In the genomic region with DNA sequence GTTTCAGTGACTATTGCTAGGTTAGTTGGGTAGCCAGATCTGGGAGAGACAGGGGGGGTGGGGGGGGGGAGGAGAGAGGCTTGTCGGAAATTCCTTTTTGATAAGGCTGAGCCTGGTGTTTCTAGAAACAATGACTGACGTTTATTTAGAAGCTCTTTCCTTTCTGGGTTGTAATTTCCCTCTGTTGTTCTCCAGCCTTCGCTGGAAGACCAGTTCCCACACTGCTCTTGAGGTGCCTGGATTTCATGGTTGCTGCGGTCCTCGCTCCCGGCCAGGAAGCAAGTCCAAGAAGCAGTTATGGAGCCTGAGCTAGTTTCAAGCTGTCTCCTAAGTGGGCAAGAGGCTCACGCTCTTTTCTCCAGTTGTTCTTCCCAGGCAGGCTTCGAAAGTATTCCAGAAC, we compare ENCODE assay signal across 9 mouse cellular contexts. TPM values are rescaled to one million over a fixed set of nuclear protein-coding genes. Genes with fewer than 3 reads are reported as not detected.
DNase-seq lines count a peak whose midpoint lies in the region; ATAC-seq and TF ChIP-seq lines count a peak whose summit lies in the region.
"Had no signal": no experiment of that assay in that cellular context is flagged by ENCODE, and none has a peak within 500 bp of the region (broad histone marks: within the 10 kb centered on the region; RNA-seq: fewer than 3 reads in every experiment).

No protein-coding gene starts in this region.

- 0 out of 2 replicates have a peak overlapping the region, but pooled peaks have one; percentile 70 for H3K4me2 ChIP-seq in hindbrain, embryonic 13.5 days
- H3K4me2 ChIP-seq in lung, embryonic 16.5 days (ENCODE audit: low read depth, low read length): peak overlapping the region; percentile 98
- peak overlapping the region; percentile 97; the same call in 1 of the 2 replicates for H3K4me2 ChIP-seq in stomach, embryonic 16.5 days (ENCODE audit: low read depth, low read length)
- no peak overlapping the region for H3K4me2 ChIP-seq in kidney, embryonic 14.5 days (replicated peaks; ENCODE audit: low read depth, low read length)

- H3K36me3 ChIP-seq in spleen, adult 2 months (ENCODE audit: control insufficient read depth, insufficient read depth, low read length): no peaks in the 10 kb centered on the region
- no peaks in the 10 kb centered on the region for H3K36me3 ChIP-seq in hindbrain, embryonic 13.5 days
- no peaks in the 10 kb centered on the region for H3K36me3 ChIP-seq in lung, embryonic 16.5 days (ENCODE audit: control insufficient read depth, insufficient read depth, low read length)
- no peaks in the 10 kb centered on the region for H3K36me3 ChIP-seq in stomach, embryonic 16.5 days (ENCODE audit: control insufficient read depth, insufficient read depth, low read length)
- no peaks in the 10 kb centered on the region for H3K36me3 ChIP-seq in kidney, embryonic 14.5 days (ENCODE audit: control insufficient read depth, insufficient read depth, low read length)

- H3K9ac ChIP-seq in hindbrain, embryonic 13.5 days: no peak overlapping the region
- peak overlapping the region; percentile 71 for H3K9ac ChIP-seq in lung, embryonic 16.5 days (ENCODE audit: low read length)
- H3K9ac ChIP-seq in stomach, embryonic 16.5 days (ENCODE audit: low read length): no peak overlapping the region
- no peak overlapping the region for H3K9ac ChIP-seq in kidney, embryonic 14.5 days (ENCODE audit: low read depth, low read length)

- 55% methylated on average over 8 of the region's 8 CpGs for WGBS in spleen, adult 2 months
- 44% methylated on average over 8 of the region's 8 CpGs for WGBS in hindbrain, embryonic 13.5 days
- 30% methylated on average over 8 of the region's 8 CpGs for WGBS in lung, embryonic 16.5 days
- 39% methylated on average over 8 of the region's 8 CpGs for WGBS in stomach, embryonic 16.5 days
- 44% methylated on average over 8 of the region's 8 CpGs for WGBS in kidney, embryonic 14.5 days

- peak overlapping the region; percentile 33; the same call in 1 of the 2 replicates for H3K27ac ChIP-seq in spleen, adult 2 months (ENCODE audit: insufficient read depth, low read length)
- H3K27ac ChIP-seq in hindbrain, embryonic 13.5 days: no peak overlapping the region
- H3K27ac ChIP-seq in lung, embryonic 16.5 days (ENCODE audit: low read length): peak overlapping the region; percentile 65
- no peak overlapping the region for H3K27ac ChIP-seq in stomach, embryonic 16.5 days (ENCODE audit: low read length)
- H3K27ac ChIP-seq in kidney, embryonic 14.5 days (ENCODE audit: low read depth, low read length): no peak overlapping the region

- DNase-seq in spleen, adult 2 months (ENCODE audit: low read depth in 1 of 2, low spot score in 2 of 2): no peak
- DNase-seq in spleen, postnatal 4 days (ENCODE audit: low spot score in 2 of 2): no peak
- no peak for DNase-seq in layer of hippocampus, postnatal 10 days (ENCODE audit: low spot score in 2 of 2)
- no peak for DNase-seq in natural killer cell, adult 2 months (ENCODE audit: low spot score in 2 of 2)

- no peak for TF ChIP-seq POLR2A in spleen, adult 2 months (IDR thresholded peaks at IDR 0.05; ENCODE audit: low read depth, low read length)

- no peak for TF ChIP-seq CTCF in spleen, adult 2 months (IDR thresholded peaks at IDR 0.05; ENCODE audit: extremely low read depth, insufficient read depth, insufficient read length, insufficient replicate concordance)

- H3K9me3 ChIP-seq in hindbrain, embryonic 13.5 days: 0 out of 2 replicates have a peak, but pooled peaks cover 10% of the 10 kb centered on the region
- peaks cover 4% of the 10 kb centered on the region; the same call in 1 of the 2 replicates for H3K9me3 ChIP-seq in lung, embryonic 16.5 days (ENCODE audit: control insufficient read depth, low read length)
- no peaks in the 10 kb centered on the region for H3K9me3 ChIP-seq in stomach, embryonic 16.5 days (replicated peaks; ENCODE audit: control insufficient read depth, low read length)
- peaks cover 8% of the 10 kb centered on the region; the same call in 1 of the 2 replicates for H3K9me3 ChIP-seq in kidney, embryonic 14.5 days (ENCODE audit: control insufficient read depth, low read length)

- H3K27me3 ChIP-seq in spleen, adult 2 months (ENCODE audit: control insufficient read depth, insufficient read depth, low read length): peaks cover 30% of the 10 kb centered on the region
- peaks cover 66% of the 10 kb centered on the region for H3K27me3 ChIP-seq in hindbrain, embryonic 13.5 days
- H3K27me3 ChIP-seq in lung, embryonic 16.5 days (ENCODE audit: control insufficient read depth, insufficient read depth, low read depth, low read length): peaks cover 35% of the 10 kb centered on the region
- peaks cover 45% of the 10 kb centered on the region for H3K27me3 ChIP-seq in stomach, embryonic 16.5 days (ENCODE audit: control insufficient read depth, insufficient read depth, low read length)
- peaks cover 49% of the 10 kb centered on the region for H3K27me3 ChIP-seq in kidney, embryonic 14.5 days (ENCODE audit: control insufficient read depth, insufficient read depth, low read length)

- H3K4me1 ChIP-seq in spleen, adult 2 months (ENCODE audit: control insufficient read depth, insufficient read depth, insufficient read length): peaks cover 16% of the 10 kb centered on the region
- peaks cover 43% of the 10 kb centered on the region for H3K4me1 ChIP-seq in hindbrain, embryonic 13.5 days (replicated peaks)
- peaks cover 18% of the 10 kb centered on the region; the same call in 1 of the 2 replicates for H3K4me1 ChIP-seq in lung, embryonic 16.5 days (replicated peaks; ENCODE audit: control insufficient read depth, insufficient read depth, low read length)
- H3K4me1 ChIP-seq in stomach, embryonic 16.5 days (ENCODE audit: control insufficient read depth, insufficient read depth, low read length): peaks cover 11% of the 10 kb centered on the region
- peaks cover 12% of the 10 kb centered on the region; the same call in 1 of the 2 replicates for H3K4me1 ChIP-seq in kidney, embryonic 14.5 days (ENCODE audit: control insufficient read depth, insufficient read depth, low read length)

- ATAC-seq in hindbrain, embryonic 13.5 days (ENCODE audit: low FRiP score): no peak
- ATAC-seq in lung, embryonic 16.5 days (ENCODE audit: low read depth): no peak
- no peak for ATAC-seq in stomach, embryonic 16.5 days (ENCODE audit: insufficient read depth, low FRiP score)
- ATAC-seq in kidney, embryonic 14.5 days (ENCODE audit: low FRiP score, low TSS enrichment): no peak

- H3K4me3 ChIP-seq in spleen, adult 2 months (ENCODE audit: extremely low read depth, insufficient read depth, insufficient read length): no peak overlapping the region
- no peak overlapping the region for H3K4me3 ChIP-seq in hindbrain, embryonic 13.5 days
- peak overlapping the region; percentile 63 for H3K4me3 ChIP-seq in lung, embryonic 16.5 days (ENCODE audit: low read length)
- H3K4me3 ChIP-seq in stomach, embryonic 16.5 days (replicated peaks; ENCODE audit: low read length): no peak overlapping the region
- H3K4me3 ChIP-seq in kidney, embryonic 14.5 days (ENCODE audit: low read length): no peak overlapping the region
- H3K4me3 ChIP-seq: myocyte had no signal

RNA-seq across cellular contexts. Expression of a gene that starts 1.0 kb away (rescaled TPM):
- 12.1 and 16.6 TPM in 2 replicates for polyA plus RNA-seq in spleen, adult 2 months (2012; rRNA removed)
- polyA plus RNA-seq in hindbrain, embryonic 13.5 days (2015; fragmentation: Nextera tagmentation; extraction: Ambion mirVana): 20.6 and 23.5 TPM in 2 replicates
- 3.8 and 5.3 TPM in 2 replicates for polyA plus RNA-seq in lung, embryonic 16.5 days (2015; fragmentation: Nextera tagmentation; extraction: Ambion mirVana)
- polyA plus RNA-seq in stomach, embryonic 16.5 days (2015; fragmentation: Nextera tagmentation; extraction: Ambion mirVana): 4.0 and 4.3 TPM in 2 replicates
- 10 to 100 TPM; 24.3 to 24.4 TPM for total RNA-seq in layer of hippocampus, postnatal 10 days (2021)
- polyA plus RNA-seq in kidney, embryonic 14.5 days (2014; fragmentation: Nextera tagmentation; extraction: Ambion mirVana): 1.2 and 2.9 TPM in 2 replicates

Comparison
In these comparisons a context has a peak if more than half of its experiments do, and no peak if none do; other contexts are left out.
1. H3K27ac ChIP-seq: peak in spleen, adult 2 months (single experiment) and lung, embryonic 16.5 days (single experiment); none in hindbrain, embryonic 13.5 days (single experiment), stomach, embryonic 16.5 days (single experiment) and kidney, embryonic 14.5 days (single experiment).